18 mouse cellular contexts compared by ENCODE assay signal in genomic region chr5:141403741-141404140, GRCm38 (mm10).
"Had no signal": no experiment of that assay in that cellular context is flagged by ENCODE, and none has a peak within 500 bp of the region (broad histone marks: within the 10 kb centered on the region; RNA-seq: fewer than 3 reads in every experiment).

No protein-coding gene starts in this region.

- H3K27ac ChIP-seq: kidney, postnatal 0 days; limb, embryonic 12.5 days; limb, embryonic 15.5 days; liver, embryonic 14.5 days; macrophage; midbrain, embryonic 13.5 days; stomach, postnatal 0 days had no signal

- H3K36me3 ChIP-seq: limb, embryonic 12.5 days; limb, embryonic 15.5 days; midbrain, embryonic 13.5 days had no signal

- DNase-seq: kidney, postnatal 25 days; left cerebral cortex, postnatal 4 days; liver, postnatal 0 days; lung, embryonic 14.5 days; right cerebral cortex, adult 18-20 months; right cerebral cortex, postnatal 14 days; right cerebral cortex, postnatal 4 days; thymus, adult 2 months; thymus, postnatal 25 days had no signal

- ATAC-seq: liver, postnatal 0 days; lung, postnatal 0 days; midbrain, embryonic 13.5 days had no signal

- H3K9me3 ChIP-seq: limb, embryonic 12.5 days; limb, embryonic 15.5 days; midbrain, embryonic 13.5 days had no signal

- H3K4me2 ChIP-seq: limb, embryonic 12.5 days; limb, embryonic 15.5 days; liver, embryonic 11.5 days; lung, embryonic 14.5 days; midbrain, embryonic 13.5 days had no signal

- H3K9ac ChIP-seq: limb, embryonic 12.5 days; limb, embryonic 15.5 days; liver, embryonic 14.5 days; liver, postnatal 0 days; lung, embryonic 14.5 days; midbrain, embryonic 13.5 days had no signal

- H3K27me3 ChIP-seq: limb, embryonic 12.5 days; limb, embryonic 15.5 days; midbrain, embryonic 13.5 days had no signal

- H3K4me3 ChIP-seq: limb, embryonic 12.5 days; limb, embryonic 15.5 days; midbrain, embryonic 13.5 days had no signal
